Mouse (Mus musculus) monocyte, adult 5-6 weeks (primary cell): ENCODE measurements around the gene Armc2. TPM values are rescaled to one million over a fixed set of nuclear protein-coding genes. Genes with fewer than 3 reads are reported as not detected.

Source experiments
- ATAC-seq: fragments of 153-309, 156-312 bp; replicated peaks from 2 replicates; pipeline ENCODE4 v1.8.0; 2017; ENCODE audit warnings: mild to moderate bottlenecking; ENCODE audit not compliant: low TSS enrichment, insufficient number of reproducible peaks, severe bottlenecking, poor library complexity, low FRiP score
- total RNA-seq: library from RNA; stranded (forward); fragments of 200-1000, 200-491, 200-594 nt; gene quantifications from 3 replicates; pipeline ENCODE4 v1.2.3, GENCODE M21; 2017

Gene Armc2
- 1.3 to 4.9 TPM in 2 of 3 replicates, not detected in the other for total RNA-seq

GRCm38 (mm10) chr10:42018016-42018949 lies at the start of gene Armc2:
Armc2 (minus strand) TSS chr10:42018442.
- no peak; the same call in 1 of the 2 replicates for ATAC-seq

GRCm38 (mm10) chr10:42064446-42064845 lies 46.2 kb upstream of the Armc2 start:
- ATAC-seq, result no peak

DNA sequence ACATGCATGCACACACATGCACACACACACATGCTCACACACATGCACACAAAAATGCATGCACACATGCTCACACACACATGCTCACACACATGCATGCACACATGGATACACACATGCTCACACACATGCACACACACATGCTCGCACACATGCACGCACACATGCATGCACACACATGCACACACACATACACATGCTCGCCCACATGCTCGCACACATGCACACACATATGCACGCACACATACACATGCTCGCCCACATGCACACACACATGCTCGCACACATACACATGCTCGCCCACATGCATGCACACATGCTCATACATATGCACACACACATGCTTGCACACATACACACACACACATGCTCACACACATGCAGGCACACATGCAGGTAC lies 41.3 kb upstream of the Armc2 start:
- no peak for ATAC-seq

DNA sequence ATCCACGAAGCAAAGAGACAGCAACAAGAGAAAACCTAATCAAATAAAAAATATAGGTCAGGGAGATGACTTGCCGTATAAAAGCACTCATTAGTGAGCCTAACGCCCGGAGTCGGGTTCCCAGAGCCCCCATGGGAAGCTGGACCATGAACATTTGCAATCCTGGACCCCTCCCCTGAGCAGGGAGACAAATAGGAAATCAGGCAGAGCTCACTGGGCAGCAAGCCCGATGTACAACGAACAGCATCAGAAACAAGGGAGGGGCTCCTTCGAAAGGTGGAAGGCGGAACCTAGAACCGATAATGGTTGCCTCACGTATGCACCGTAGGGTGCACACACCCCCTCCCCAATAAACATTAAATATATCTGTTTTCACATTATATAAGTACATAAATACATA lies 39.5 kb upstream of the Armc2 start:
- ATAC-seq, result no peak

GRCm38 (mm10) chr10:42057231-42057601 lies 39.0 kb upstream of the Armc2 start:
- peak; percentile 47; the same call in 1 of the 2 replicates for ATAC-seq

- ATAC-seq, result no peak
Measured at GRCm38 (mm10) chr10:42056486-42057230, 38.4 kb upstream of the Armc2 start.

- ATAC-seq, result peak; percentile 89
Measured at GRCm38 (mm10) chr10:42055224-42056165, 37.3 kb upstream of the Armc2 start.

GRCm38 (mm10) chr10:42051069-42051468 lies 32.8 kb upstream of the Armc2 start:
- ATAC-seq, result no peak

DNA sequence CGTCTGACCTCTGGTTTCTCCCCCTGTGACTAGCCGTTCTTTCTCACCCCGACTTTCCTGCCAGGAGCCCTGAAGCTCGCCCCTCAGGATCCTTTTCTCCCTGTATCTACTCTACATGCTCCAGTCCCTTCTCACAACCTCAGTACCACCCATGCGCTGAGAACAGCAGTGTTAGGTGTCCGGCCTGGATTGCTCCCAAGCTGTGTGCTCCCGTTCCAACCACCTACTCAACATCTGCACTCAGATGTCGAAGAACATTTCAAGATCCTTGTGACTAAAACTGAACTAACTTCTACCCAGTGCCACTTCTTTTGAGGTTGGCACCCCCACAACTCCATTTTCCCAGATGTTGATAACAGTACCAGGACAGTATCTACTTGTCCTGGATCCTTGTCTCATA lies 30.4 kb upstream of the Armc2 start:
- no peak for ATAC-seq

DNA sequence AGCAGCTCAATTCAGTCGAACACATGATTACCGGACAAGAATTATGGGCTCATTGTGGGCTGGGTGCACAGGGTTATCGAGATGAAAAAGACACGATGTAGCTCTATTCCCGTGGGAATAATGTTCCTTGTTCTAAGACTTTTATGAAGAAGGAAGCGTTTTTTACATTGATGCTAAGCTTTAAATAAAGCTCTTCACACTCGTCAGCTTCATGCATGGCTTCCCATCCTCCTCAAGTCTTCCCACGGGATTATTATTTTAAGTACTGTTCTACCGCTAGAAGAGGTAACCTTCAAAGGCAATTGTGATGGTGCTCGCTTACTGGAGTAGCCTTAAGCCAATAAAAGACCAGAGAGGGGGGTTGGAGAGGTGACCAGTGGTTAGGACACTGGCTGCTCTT lies 26.3 kb upstream of the Armc2 start:
- no peak for ATAC-seq

DNA sequence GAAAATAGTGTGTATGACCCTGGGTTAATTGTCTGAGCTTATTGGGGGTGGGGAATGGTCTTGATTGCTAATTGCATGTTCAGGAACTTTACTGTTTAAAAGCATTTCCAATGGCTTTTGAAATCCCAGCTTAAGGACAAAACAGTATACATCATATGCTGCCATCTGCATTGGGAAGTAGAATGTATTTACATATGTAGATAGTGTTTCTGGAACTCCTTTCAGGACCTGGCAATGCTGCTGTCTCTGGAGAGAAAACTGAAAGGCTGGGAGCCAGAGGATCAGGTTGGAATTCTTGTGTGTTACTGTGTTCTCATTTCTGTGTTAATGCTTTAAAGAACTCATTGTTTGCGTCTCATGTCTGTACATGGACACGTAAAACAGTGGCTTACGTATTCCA lies 25.1 kb upstream of the Armc2 start:
- no peak for ATAC-seq

DNA sequence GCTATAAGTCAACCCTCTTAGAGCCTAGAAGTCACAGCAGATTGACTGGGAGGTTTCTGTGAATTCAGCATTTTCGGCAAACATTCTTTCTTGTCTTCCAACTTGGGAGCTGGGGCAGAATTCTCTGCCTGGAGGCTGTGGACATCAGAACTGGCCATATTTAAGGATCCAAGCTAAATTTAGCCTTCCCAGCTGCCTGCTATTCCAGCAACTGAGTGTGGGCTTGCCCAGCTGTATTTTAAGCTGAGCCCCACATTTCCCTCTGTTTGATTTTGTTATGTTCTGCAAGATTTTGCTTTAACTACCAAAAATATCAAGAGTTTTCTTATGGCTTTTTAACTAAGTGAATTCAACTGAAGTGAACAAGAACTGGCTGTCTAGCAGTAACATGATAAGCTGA lies 24.6 kb upstream of the Armc2 start:
- no peak for ATAC-seq

DNA sequence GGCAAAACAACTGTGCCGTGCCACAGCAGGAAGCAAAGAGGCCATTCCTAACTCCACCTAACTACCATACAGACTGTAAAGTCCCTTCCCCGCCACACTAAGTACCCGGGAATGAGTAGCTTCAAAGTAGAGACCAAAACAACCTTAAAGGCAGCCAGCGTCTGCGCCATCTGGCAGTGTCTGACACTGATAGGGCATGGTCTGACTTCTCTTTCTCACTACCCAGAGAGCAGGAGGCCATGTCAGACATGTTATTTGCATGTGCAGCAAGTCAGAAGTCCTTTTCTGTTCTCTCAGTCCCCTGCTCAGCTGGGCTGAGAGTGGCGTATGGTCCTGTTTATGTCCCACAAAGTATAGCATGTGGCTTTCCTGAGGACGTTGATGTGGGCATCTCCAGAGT lies 23.8 kb upstream of the Armc2 start:
- no peak for ATAC-seq

GRCm38 (mm10) chr10:42038571-42038970 lies 20.3 kb upstream of the Armc2 start:
- no peak for ATAC-seq

DNA sequence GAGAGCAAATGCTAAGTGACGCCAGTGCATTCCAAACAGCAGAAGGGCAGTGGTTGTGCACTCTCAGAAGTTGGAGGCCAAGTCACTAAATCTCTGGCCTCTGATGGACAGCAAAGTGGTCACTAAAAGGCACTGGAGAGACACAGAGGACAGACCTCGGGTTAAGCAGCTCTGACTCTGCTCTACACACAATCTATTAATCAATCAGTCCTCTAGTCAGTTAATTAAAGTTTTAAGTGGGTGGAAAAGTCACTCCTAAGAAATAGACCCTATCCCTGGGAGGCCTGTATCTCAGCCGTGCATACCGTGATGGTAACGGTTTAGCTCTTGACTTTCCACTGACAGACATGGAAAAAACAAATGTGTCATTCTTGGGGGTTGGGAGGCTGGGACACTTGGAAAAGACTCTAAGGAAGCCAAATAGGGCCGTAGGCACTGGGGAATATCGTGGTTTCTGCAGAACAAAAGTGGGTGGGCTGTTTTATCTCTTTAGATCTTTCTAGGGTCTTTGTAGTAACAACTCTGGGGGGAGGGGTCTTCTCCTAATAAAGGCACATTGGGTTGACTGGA lies 19.1 kb upstream of the Armc2 start:
- ATAC-seq, result no peak

DNA sequence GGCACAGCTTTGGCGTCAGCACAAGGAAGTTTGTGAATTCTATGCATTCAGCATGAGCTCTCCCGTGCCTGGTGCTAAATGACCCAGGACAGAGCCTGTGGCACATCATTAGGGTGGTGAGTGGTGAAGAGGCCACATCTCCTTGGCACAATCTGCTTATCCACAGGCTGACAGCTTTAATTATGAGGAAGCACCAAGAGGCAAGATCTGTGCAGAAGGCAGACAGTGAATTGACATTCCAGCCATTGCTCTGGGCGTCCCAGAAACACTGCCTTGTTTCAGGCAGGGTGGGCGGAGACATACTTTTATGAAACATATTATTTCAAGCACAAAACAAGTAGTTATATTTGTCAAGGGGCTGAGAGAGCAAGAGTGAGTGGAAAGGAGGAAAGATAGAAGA lies 18.6 kb upstream of the Armc2 start:
- ATAC-seq, result no peak

- no peak for ATAC-seq
Measured at GRCm38 (mm10) chr10:42033571-42033970, 15.3 kb upstream of the Armc2 start.

- ATAC-seq, result peak; percentile 95
Measured at GRCm38 (mm10) chr10:42031021-42031420, 12.8 kb upstream of the Armc2 start.
